In the genomic region with DNA sequence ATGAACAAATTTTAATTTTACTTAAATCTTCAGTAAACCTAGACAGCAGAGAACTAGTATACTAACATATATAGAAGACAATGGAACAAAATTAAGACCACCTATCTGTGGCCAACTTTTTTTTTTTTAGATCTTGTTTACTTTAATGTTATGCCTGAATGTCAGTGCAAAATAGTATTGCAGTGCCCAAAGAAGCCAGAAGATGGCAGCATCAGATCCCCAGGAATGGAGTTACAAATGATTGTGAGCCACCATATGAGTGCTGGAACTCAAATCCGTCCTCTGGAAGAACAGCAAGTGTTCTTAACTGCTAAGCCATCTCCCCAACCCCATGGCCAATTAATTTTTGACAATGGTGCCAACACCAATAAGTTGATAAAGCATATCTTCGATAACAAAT, we compare ENCODE assay signal across 9 mouse cellular contexts. TPM values are rescaled to one million over a fixed set of nuclear protein-coding genes. Genes with fewer than 3 reads are reported as not detected.
DNase-seq lines count a peak whose midpoint lies in the region; ATAC-seq and TF ChIP-seq lines count a peak whose summit lies in the region.
"Had no signal": no experiment of that assay in that cellular context is flagged by ENCODE, and none has a peak within 500 bp of the region (broad histone marks: within the 10 kb centered on the region; RNA-seq: fewer than 3 reads in every experiment).

No protein-coding gene starts in this region.

- intact Hi-C loops in gastrocnemius, adult 2 months (cut with DNase I): loop anchor here (5.0 to 10.0 kb wide), 2 partner anchors 83 to 155 kb away; no protein-coding TSS in a partner anchor

- ATAC-seq in megakaryocyte, adult 5-6 weeks (ENCODE audit: poor library complexity, severe bottlenecking): peak; percentile 74

- no peak overlapping the region for H3K27ac ChIP-seq in gastrocnemius, adult 2 months
- H3K27ac ChIP-seq: midbrain, embryonic 12.5 days had no signal

- TF ChIP-seq CTCF in gastrocnemius, adult 2 months (IDR thresholded peaks at IDR 0.05): peak; percentile 76

- no peak overlapping the region for H3K4me3 ChIP-seq in gastrocnemius, adult 2 months
- H3K4me3 ChIP-seq: midbrain, embryonic 12.5 days had no signal

- peak; percentile 24 for DNase-seq in gastrocnemius, adult 2 months
- DNase-seq in gastrocnemius, postnatal 25 days: no peak
- peak; percentile 6 for DNase-seq in right cerebral cortex, postnatal 14 days
- DNase-seq in right cerebral cortex, postnatal 36 days (ENCODE audit: low spot score in 2 of 2): no peak
- DNase-seq in cerebellum, adult 18-20 months: peak; percentile 34 to 57
- DNase-seq in heart, postnatal 4 days: peak; percentile 61
- no peak for DNase-seq in frontal cortex, postnatal 25 days (ENCODE audit: low spot score in 2 of 2)

RNA-seq across cellular contexts. Expression of gene Rbbp7, which starts 40.6 kb away (rescaled TPM):
- 10 to 100 TPM; 82.1 to 91.2 TPM for total RNA-seq in gastrocnemius, adult 2 months (2021)
- total RNA-seq in gastrocnemius, postnatal 25 days (2021): 10 to 100 TPM; 78.9 to 86.9 TPM
- 100 to 1,000 TPM; 246 to 256 TPM for total RNA-seq in heart, postnatal 4 days (2021)
- total RNA-seq in megakaryocyte, adult 5-6 weeks (2015): 147 and 167 TPM in 2 replicates
- 128 and 139 TPM in 2 replicates for total RNA-seq in megakaryocyte, adult 5-6 weeks (2017)

Comparison
In these comparisons a context has a peak if more than half of its experiments do, and no peak if none do; other contexts are left out.
1. DNase-seq: peak in gastrocnemius, adult 2 months (single experiment), right cerebral cortex, postnatal 14 days (single experiment), cerebellum, adult 18-20 months (2 of 2) and heart, postnatal 4 days (single experiment); none in gastrocnemius, postnatal 25 days (single experiment), right cerebral cortex, postnatal 36 days (0 of 2) and frontal cortex, postnatal 25 days (0 of 2).